Mouse (Mus musculus): ENCODE data around the gene Mvb12a. TPM values are rescaled to one million over a fixed set of nuclear protein-coding genes. Genes with fewer than 3 reads are reported as not detected.
A peak's percentile ranks its signal among the peaks of the same experiment; 100 is the strongest.

Gene Mvb12a
- total RNA-seq, 2 experiments from 2014 or later: 28.8 to 29.7 TPM

- DNase-seq: no peak
- intact Hi-C loops (cut with DNase I): no loop called here
These were observed 46.0 kb downstream of the Mvb12a start for GRCm38 (mm10) chr8:71588762-71589161.

GRCm38 (mm10) chr8:71591017-71591416 lies 48.3 kb downstream of the Mvb12a start:
- no peak for DNase-seq
- intact Hi-C loops (cut with DNase I): no loop called here

DNA sequence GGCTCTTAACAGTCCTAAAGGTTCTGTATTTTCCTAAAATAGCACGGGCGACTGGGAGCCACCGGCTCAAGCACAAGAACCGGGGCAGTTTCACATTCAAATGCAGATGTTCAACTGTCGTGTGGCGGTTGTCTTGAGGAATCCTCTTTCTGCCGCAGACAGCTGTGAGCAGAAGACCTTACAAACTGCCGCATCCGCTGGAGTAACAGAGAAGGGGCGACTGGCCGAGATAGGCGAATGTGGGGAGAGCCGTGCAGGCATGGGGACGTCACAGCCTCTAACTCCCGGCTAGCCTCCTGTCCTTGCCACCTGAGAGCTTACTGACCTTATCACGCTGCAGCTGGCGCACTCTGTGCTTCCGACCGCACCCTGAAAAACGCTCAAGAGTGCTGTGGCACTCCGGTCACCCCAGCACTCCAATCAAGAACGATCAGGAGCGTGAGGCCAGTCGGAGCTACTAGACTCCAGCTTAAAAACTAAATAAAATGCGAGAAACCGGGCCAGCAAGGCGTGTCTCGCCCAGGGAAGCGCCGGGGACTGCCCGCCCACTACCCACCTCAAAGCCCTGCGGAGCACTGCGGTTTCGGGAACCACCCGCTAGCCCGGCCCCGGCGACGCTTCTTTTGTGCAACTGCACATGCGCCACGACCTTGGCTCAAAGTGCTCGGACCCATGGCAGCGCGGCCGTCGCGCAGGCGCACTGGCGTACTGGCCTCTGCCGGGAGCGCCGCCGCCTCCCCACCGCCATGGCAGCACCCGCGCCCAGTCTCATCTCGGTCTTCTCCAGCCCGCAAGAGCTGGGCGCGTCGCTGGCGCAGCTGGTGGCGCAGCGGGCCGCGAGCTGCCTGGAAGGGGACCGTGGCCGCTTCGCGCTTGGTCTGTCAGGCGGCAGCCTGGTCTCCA lies 49.0 kb downstream of the Mvb12a start, which contains the start of gene Pgls:
Gene Pgls (plus strand): TSS at position 706 of the 903 bp plus-strand sequence.
- DNase-seq: peak; percentile 96 to 98
- intact Hi-C loops (cut with DNase I): no loop called here

DNA sequence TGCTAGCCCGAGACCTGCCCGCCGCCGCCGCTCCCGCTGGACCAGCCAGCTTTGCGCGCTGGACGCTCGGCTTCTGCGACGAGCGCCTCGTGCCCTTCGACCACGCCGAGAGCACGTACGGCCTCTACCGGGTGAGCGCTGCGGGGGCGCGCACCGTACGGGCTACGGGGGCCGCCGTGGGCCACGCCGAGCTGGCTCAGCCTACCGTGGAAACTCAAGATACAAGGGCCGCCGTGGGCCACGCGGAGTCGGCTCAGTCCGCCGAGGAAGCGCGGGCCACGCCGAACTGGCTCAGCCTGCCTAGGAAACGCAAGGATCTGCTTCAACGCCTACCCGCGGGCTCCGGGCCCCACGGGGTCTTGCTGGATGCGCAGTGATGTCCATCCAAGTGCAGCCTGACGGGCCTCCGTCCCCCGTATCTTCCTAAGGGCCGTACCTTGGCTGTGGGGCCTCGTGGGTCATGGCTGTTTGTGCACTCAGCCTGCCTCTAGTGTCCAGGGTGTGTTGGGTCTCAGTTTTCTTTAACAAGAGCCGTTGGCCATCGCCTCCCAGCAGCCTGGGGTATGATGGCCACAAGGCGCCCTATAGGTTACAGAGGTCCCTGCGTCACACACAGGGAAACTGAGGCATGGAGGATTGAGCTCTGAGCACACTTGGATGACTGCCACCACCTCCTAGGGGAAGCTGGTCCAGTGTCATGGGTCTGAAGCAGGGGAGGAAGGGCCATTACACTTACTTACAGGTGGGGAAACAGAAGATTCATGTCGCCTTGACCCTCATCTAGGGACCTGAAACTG lies 49.9 kb downstream of the Mvb12a start:
- DNase-seq: peak; percentile 80 to 82
- intact Hi-C loops (cut with DNase I): no loop called here

GRCm38 (mm10) chr8:71593556-71594323 lies 51.0 kb downstream of the Mvb12a start:
- intact Hi-C loops (cut with DNase I): no loop called here
- no peak for DNase-seq

GRCm38 (mm10) chr8:71594324-71594722 lies 51.6 kb downstream of the Mvb12a start:
- no peak for DNase-seq
- intact Hi-C loops (cut with DNase I): no loop called here

GRCm38 (mm10) chr8:71595862-71596261 lies 53.1 kb downstream of the Mvb12a start:
- intact Hi-C loops (cut with DNase I): loop anchor here (1.0 to 5.0 kb wide), 3 partner anchors 35 to 154 kb away; no protein-coding TSS in a partner anchor
- peak; percentile 93 to 96 for DNase-seq

GRCm38 (mm10) chr8:71596384-71596783 lies 53.7 kb downstream of the Mvb12a start:
- intact Hi-C loops (cut with DNase I): loop anchor here (1.0 to 5.0 kb wide), 3 partner anchors 35 to 154 kb away; no protein-coding TSS in a partner anchor
- no peak for DNase-seq

DNA sequence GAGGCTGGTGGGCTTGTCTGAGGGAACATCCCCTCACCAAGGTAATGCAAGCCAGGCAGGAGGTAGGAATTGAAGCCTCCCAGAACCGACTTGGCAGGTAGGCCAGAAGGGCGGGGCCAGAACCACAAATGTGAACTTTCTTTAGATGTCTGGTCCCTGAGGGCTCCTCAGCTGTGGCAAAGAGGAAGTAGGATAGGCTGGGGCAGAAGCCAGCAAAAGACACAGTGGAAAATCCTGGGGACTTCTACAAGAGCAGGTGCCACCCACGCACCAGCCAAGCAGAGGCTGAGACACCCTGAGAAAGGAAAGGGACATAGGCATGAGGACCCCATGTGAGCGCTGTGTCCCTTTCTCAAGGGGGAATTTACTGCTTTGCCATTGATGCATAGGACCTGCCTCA lies 54.1 kb downstream of the Mvb12a start:
- intact Hi-C loops (cut with DNase I): loop anchor here (1.0 to 5.0 kb wide), 3 partner anchors 35 to 154 kb away; no protein-coding TSS in a partner anchor
- no peak for DNase-seq

- DNase-seq: no peak
- intact Hi-C loops (cut with DNase I): loop anchor here (2.0 to 5.0 kb wide), 2 partner anchors 63 to 155 kb away; no protein-coding TSS in a partner anchor
These were observed 54.7 kb downstream of the Mvb12a start, which contains the start of gene Fam129c for GRCm38 (mm10) chr8:71597451-71597850. TSS of gene Fam129c (plus strand) at chr8:71597648.

Other genes starting within 250 kb of the Mvb12a start
- 100 to 1,000 TPM in 1 of 2 experiments, 10 to 100 TPM in 1; 96.5 to 108 TPM for gene Use1, start 176.1 kb upstream of the Mvb12a start, total RNA-seq (2021)
- 10 to 100 TPM; 10.4 to 10.7 TPM for gene Ocel1, start 171.6 kb upstream of the Mvb12a start, total RNA-seq (2021)
- gene Nr2f6, start 161.0 kb upstream of the Mvb12a start, total RNA-seq (2021): 10 to 100 TPM; 48.5 to 52.3 TPM
- 10 to 100 TPM; 40.5 to 45.1 TPM for gene Ushbp1, start 147.1 kb upstream of the Mvb12a start, total RNA-seq (2021)
- gene Babam1, start 146.1 kb upstream of the Mvb12a start, total RNA-seq (2021): 10 to 100 TPM; 57.0 to 62.9 TPM
- gene Ankle1, start 136.9 kb upstream of the Mvb12a start, total RNA-seq (2021): 1 to 10 TPM in 1 of 2 experiments, under 1 TPM in 1; 0.96 to 2.0 TPM
- gene Abhd8, start 79.3 kb upstream of the Mvb12a start, total RNA-seq (2021): 10 to 100 TPM; 29.1 to 31.9 TPM
- gene Mrpl34, start 78.0 kb upstream of the Mvb12a start, total RNA-seq (2021): 100 to 1,000 TPM; 111 to 124 TPM
- gene Dda1, start 73.7 kb upstream of the Mvb12a start, total RNA-seq (2021): 10 to 100 TPM; 33.5 to 36.4 TPM
- 10 to 100 TPM; 16.6 to 18.4 TPM for gene Ano8, start 57.0 kb upstream of the Mvb12a start, total RNA-seq (2021)
- gene Gtpbp3, start 54.8 kb upstream of the Mvb12a start, total RNA-seq (2021): 10 to 100 TPM; 16.4 to 18.7 TPM
- gene Plvap, start 31.2 kb upstream of the Mvb12a start, total RNA-seq (2021): 10 to 100 TPM; 19.3 to 26.2 TPM
- gene Ccdc194, start 17.2 kb upstream of the Mvb12a start, total RNA-seq (2021): under 1 TPM in 1 of 2 experiments, not detected in 1; 0.12 TPM
- 10 to 100 TPM; 12.3 to 16.5 TPM for gene Bst2, start 5.5 kb upstream of the Mvb12a start, total RNA-seq (2021)
- gene Tmem221, start 15.9 kb downstream of the Mvb12a start, total RNA-seq (2021): under 1 TPM; 0.17 to 0.22 TPM
- under 1 TPM; 0.10 to 0.17 TPM for gene Nxnl1, start 23.7 kb downstream of the Mvb12a start, total RNA-seq (2021)
- 100 to 1,000 TPM; 127 to 151 TPM for gene Slc27a1, start 26.0 kb downstream of the Mvb12a start, total RNA-seq (2021)
- gene Pgls, start 49.3 kb downstream of the Mvb12a start, total RNA-seq (2021): 10 to 100 TPM; 72.9 to 74.2 TPM
- 1 to 10 TPM; 1.6 to 2.7 TPM for gene Fam129c, start 54.7 kb downstream of the Mvb12a start, total RNA-seq (2021)
- gene Colgalt1, start 68.1 kb downstream of the Mvb12a start, total RNA-seq (2021): 10 to 100 TPM; 44.1 TPM
- 1 to 10 TPM in 1 of 2 experiments, under 1 TPM in 1; 0.93 to 1.1 TPM for gene Unc13a, start 128.8 kb downstream of the Mvb12a start, total RNA-seq (2021)
- gene Jak3, start 133.4 kb downstream of the Mvb12a start, total RNA-seq (2021): 10 to 100 TPM; 11.7 to 13.3 TPM
- 1 to 10 TPM; 5.0 to 7.0 TPM for gene Insl3, start 146.3 kb downstream of the Mvb12a start, total RNA-seq (2021)
- gene B3gnt3, start 158.9 kb downstream of the Mvb12a start, total RNA-seq (2021): 10 to 100 TPM in 1 of 2 experiments, 1 to 10 TPM in 1; 9.4 to 11.4 TPM
- gene Fcho1, start 182.8 kb downstream of the Mvb12a start, total RNA-seq (2021): 1 to 10 TPM; 1.4 to 5.7 TPM